Mouse (Mus musculus) bone marrow macrophage, adult 2 months (primary cell): ENCODE measurements around the gene Stim2.

Source experiments
- CTCF ChIP-seq: IDR thresholded peaks from 2 replicates; pipeline ENCODE4 v1.5.1; 2012; ENCODE audit warnings: low read depth, mild to moderate bottlenecking, low read length, moderate library complexity
- POLR2A ChIP-seq: IDR thresholded peaks from 2 replicates; pipeline ENCODE4 v1.6.1; 2012; ENCODE audit warnings: mild to moderate bottlenecking, low read depth, low read length, borderline replicate concordance

- TF ChIP-seq CTCF: no peak
- no peak for TF ChIP-seq POLR2A
Observed at GRCm38 (mm10) chr5:54059998-54060397, 61.7 kb downstream of the Stim2 start.
